Mouse (Mus musculus): ENCODE results near the gene Cpd. TPM values are rescaled to one million over a fixed set of nuclear protein-coding genes. Genes with fewer than 3 reads are reported as not detected.

Cpd gene
- polyA plus RNA-seq, 1 experiment from 2014 or later, result 12.7 TPM

- peaks cover 58% of the 10 kb centered on the region for H3K36me3 ChIP-seq (replicated peaks; ENCODE audit: control insufficient read depth, insufficient read depth)
- DNase-seq (ENCODE audit: low spot score), result no peak
- no peaks in the 10 kb centered on the region for H3K27me3 ChIP-seq (ENCODE audit: control insufficient read depth, insufficient read depth, low read length)
- no peak overlapping the region for H3K4me3 ChIP-seq (replicated peaks; ENCODE audit: low read length)
- 79% methylated on average over 4 of the region's 4 CpGs for WGBS
- ATAC-seq (ENCODE audit: low FRiP score), result no peak
- no peaks in the 10 kb centered on the region for H3K4me1 ChIP-seq (replicated peaks; ENCODE audit: control insufficient read depth, insufficient read depth, low read length)
- no peak overlapping the region for H3K4me2 ChIP-seq (replicated peaks)
- H3K27ac ChIP-seq, result no peak overlapping the region
- H3K9me3 ChIP-seq (ENCODE audit: control insufficient read depth, low read length), result no peaks in the 10 kb centered on the region
- H3K9ac ChIP-seq, result no peak overlapping the region
Observed at GRCm38 (mm10) chr11:76735753-76736324, 111.0 kb downstream of the Cpd start.

- peaks cover 64% of the 10 kb centered on the region for H3K36me3 ChIP-seq (replicated peaks; ENCODE audit: control insufficient read depth, insufficient read depth)
- WGBS, result 43% methylated on average over 3 of the region's 3 CpGs
- H3K9ac ChIP-seq, result no peak overlapping the region
- no peaks in the 10 kb centered on the region for H3K4me1 ChIP-seq (replicated peaks; ENCODE audit: control insufficient read depth, insufficient read depth, low read length)
- DNase-seq (ENCODE audit: low spot score) (no peak), ATAC-seq (ENCODE audit: low FRiP score) (no peak)
- no peak overlapping the region for H3K27ac ChIP-seq
- H3K9me3 ChIP-seq (ENCODE audit: control insufficient read depth, low read length), result no peaks in the 10 kb centered on the region
- no peak overlapping the region for H3K4me2 ChIP-seq (replicated peaks)
- no peak overlapping the region for H3K4me3 ChIP-seq (replicated peaks; ENCODE audit: low read length)
- no peaks in the 10 kb centered on the region for H3K27me3 ChIP-seq (ENCODE audit: control insufficient read depth, insufficient read depth, low read length)
Observed at GRCm38 (mm10) chr11:76734560-76734959, 112.3 kb downstream of the Cpd start.

GRCm38 (mm10) chr11:76730650-76731049 is 116.2 kb downstream of the Cpd start:
- ATAC-seq (ENCODE audit: low FRiP score), result no peak
- peaks cover 67% of the 10 kb centered on the region for H3K36me3 ChIP-seq (replicated peaks; ENCODE audit: control insufficient read depth, insufficient read depth)
- 84% methylated on average over 3 of the region's 3 CpGs for WGBS

More at GRCm38 (mm10) chr11:76730650-76731049, 116.2 kb downstream of the Cpd start:
- Histone ChIP-seq H3K4me3 (replicated peaks; ENCODE audit: low read length) (no peak overlapping the region), H3K9me3 (ENCODE audit: control insufficient read depth, low read length) (no peaks in the 10 kb centered on the region), H3K27ac (no peak overlapping the region), H3K27me3 (ENCODE audit: control insufficient read depth, insufficient read depth, low read length) (no peaks in the 10 kb centered on the region), H3K9ac (no peak overlapping the region), H3K4me1 (replicated peaks; ENCODE audit: control insufficient read depth, insufficient read depth, low read length) (no peaks in the 10 kb centered on the region), H3K4me2 (replicated peaks) (no peak overlapping the region)
- DNase-seq (ENCODE audit: low spot score), result no peak

Other genes starting within 250 kb of the Cpd start
- gene Abr, start 224.7 kb downstream of the Cpd start, polyA plus RNA-seq (2014; fragmentation: Nextera tagmentation; extraction: Ambion mirVana), result 115 and 123 TPM in 2 replicates
- gene Bhlha9, start 174.5 kb downstream of the Cpd start, polyA plus RNA-seq (2014; fragmentation: Nextera tagmentation; extraction: Ambion mirVana), result 0.91 and 1.1 TPM in 2 replicates
- gene Trarg1, start 167.2 kb downstream of the Cpd start, polyA plus RNA-seq (2014; fragmentation: Nextera tagmentation; extraction: Ambion mirVana), result 0.35 and 0.73 TPM in 2 replicates
- gene Gosr1, start 83.4 kb downstream of the Cpd start, polyA plus RNA-seq (2014; fragmentation: Nextera tagmentation; extraction: Ambion mirVana), result 36.0 and 39.6 TPM in 2 replicates
- not detected in 2 replicates for gene Tmigd1, start 55.1 kb upstream of the Cpd start, polyA plus RNA-seq (2014; fragmentation: Nextera tagmentation; extraction: Ambion mirVana)
- 113 and 120 TPM in 2 replicates for gene Blmh, start 77.8 kb upstream of the Cpd start, polyA plus RNA-seq (2014; fragmentation: Nextera tagmentation; extraction: Ambion mirVana)
- 7.5 and 9.8 TPM in 2 replicates for gene Slc6a4, start 151.6 kb upstream of the Cpd start, polyA plus RNA-seq (2014; fragmentation: Nextera tagmentation; extraction: Ambion mirVana)
- 35.2 and 45.6 TPM in 2 replicates for gene Nsrp1, start 231.4 kb upstream of the Cpd start, polyA plus RNA-seq (2014; fragmentation: Nextera tagmentation; extraction: Ambion mirVana)